Mouse (Mus musculus) limb, embryonic 14.5 days (tissue): ENCODE data around the gene Ear6. TPM values are rescaled to one million over a fixed set of nuclear protein-coding genes. Genes with fewer than 3 reads are reported as not detected.
"Not testable (repeated sequence)": the region's sequence is repeated elsewhere in the genome, so short reads cannot be mapped to it uniquely, and the experiment has no call there.

Experiments used
- ATAC-seq: fragments of 200-750 bp; cut with Nextera tagmentation; 2 replicates; pipeline ENCODE4 v1.8.0; 2017; ENCODE audit warnings: low read depth, moderate number of reproducible peaks, moderate TSS enrichment; ENCODE audit not compliant: low FRiP score
- DNase-seq: peaks from one replicate; pipeline ENCODE4 v3.0.0-alpha.2; 2015; ENCODE audit warnings: low spot score
- H3K27ac ChIP-seq: fragments of 300-500 bp; sonication (generic); replicated peaks from 2 replicates; pipeline ENCODE4 v1.5.1; 2014; ENCODE audit warnings: low read depth, mild to moderate bottlenecking, low read length, moderate library complexity, mixed read lengths
- H3K27me3 ChIP-seq: fragments of 300-500 bp; sonication (generic); 2 replicates; pipeline ENCODE4 v1.6.1; 2014; ENCODE audit warnings: low read length, mixed read lengths; ENCODE audit not compliant: control insufficient read depth, insufficient read depth
- H3K36me3 ChIP-seq: fragments of 300-500 bp; sonication (generic); 2 replicates; pipeline ENCODE4 v1.6.1; 2014; ENCODE audit warnings: mild to moderate bottlenecking, low read length, moderate library complexity, mixed read lengths; ENCODE audit not compliant: control insufficient read depth, insufficient read depth
- H3K4me1 ChIP-seq: fragments of 300-500 bp; sonication (generic); 2 replicates; pipeline ENCODE4 v1.6.1; 2014; ENCODE audit warnings: antibody characterized with exemption, low read length, mixed read lengths; ENCODE audit not compliant: control insufficient read depth, insufficient read depth
- H3K4me2 ChIP-seq: fragments of 300-500 bp; sonication (generic); replicated peaks from 2 replicates; pipeline ENCODE4 v1.6.1; 2014; ENCODE audit warnings: low read depth, mild to moderate bottlenecking, low read length, moderate library complexity; ENCODE audit not compliant: severe bottlenecking
- H3K4me3 ChIP-seq: fragments of 300-500 bp; sonication (generic); replicated peaks from 2 replicates; pipeline ENCODE4 v1.5.1; 2014; ENCODE audit warnings: low read length
- H3K9ac ChIP-seq: fragments of 300-500 bp; sonication (generic); 2 replicates; pipeline ENCODE4 v1.6.1; 2014; ENCODE audit warnings: mild to moderate bottlenecking, low read depth, low read length, moderate library complexity; ENCODE audit not compliant: severe bottlenecking
- H3K9me3 ChIP-seq: fragments of 300-500 bp; sonication (generic); 2 replicates; pipeline ENCODE4 v1.6.1; 2016; ENCODE audit warnings: low read length; ENCODE audit not compliant: control insufficient read depth
- POLR2A ChIP-seq: fragments of 200-500 bp; IDR thresholded peaks from 2 replicates; pipeline ENCODE4 v1.8.0; 2012; ENCODE audit warnings: inconsistent platforms, mild to moderate bottlenecking, moderate library complexity, borderline replicate concordance; ENCODE audit not compliant: insufficient read depth, insufficient read length; ENCODE audit errors: extremely low read depth
- WGBS: fragments of 180-500 bp; shearing (Covaris S2); extraction: QIAGEN DNeasy Blood & Tissue Kit; methylation state at CpG from one replicate; pipeline ENCODE4 v1.1.7; 2014; 5-methylcytosine and 5-hydroxymethylcytosine counted together
- polyA plus RNA-seq, 2 experiments: library from polyadenylated mRNA; depleted of rRNA in 1 of 2; stranded (reverse) in 1 of 2; unstranded in 1 of 2; fragments of >200 nt; fragmentation: Nextera tagmentation in 1 of 2; extraction: Ambion mirVana in 1 of 2; gene quantifications; 2 replicates each; pipeline versions ENCODE4 v1.2.1 to v1.2.3; 2012 to 2014

Gene Ear6
- polyA plus RNA-seq, 2 experiments = 0.31 TPM; not detected in 1

DNA sequence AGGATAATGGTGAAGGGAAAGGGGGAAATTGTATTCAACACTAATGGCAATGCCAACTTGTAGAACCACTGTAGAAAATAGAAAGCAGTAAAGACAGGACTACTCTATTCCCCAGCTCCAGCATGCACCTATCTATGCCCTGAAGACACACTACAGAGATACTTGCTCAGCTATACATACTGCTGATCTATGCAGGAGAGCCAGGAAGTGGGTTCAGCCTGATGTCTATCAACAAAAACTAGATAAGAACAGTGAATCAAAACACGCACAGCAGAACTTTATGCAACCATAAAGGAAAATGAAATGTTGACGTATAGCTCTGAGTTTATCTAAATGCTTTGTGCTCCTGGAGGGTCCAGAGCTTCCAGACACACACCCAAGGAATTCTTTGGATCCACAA lies 10.7 kb upstream of the Ear6 start:
- Histone ChIP-seq H3K9me3 (no peaks in the 10 kb centered on the region), H3K9ac (no peak overlapping the region), H3K4me2 (no peak overlapping the region), H3K27ac (no peak overlapping the region), H3K4me1 (no peaks in the 10 kb centered on the region), H3K27me3 (no peaks in the 10 kb centered on the region), H3K36me3 (no peaks in the 10 kb centered on the region), H3K4me3 (no peak overlapping the region)
- no peak for ATAC-seq
- WGBS = 91% methylated on average over 2 of the region's 2 CpGs
- TF ChIP-seq POLR2A = no peak
- no peak for DNase-seq

DNA sequence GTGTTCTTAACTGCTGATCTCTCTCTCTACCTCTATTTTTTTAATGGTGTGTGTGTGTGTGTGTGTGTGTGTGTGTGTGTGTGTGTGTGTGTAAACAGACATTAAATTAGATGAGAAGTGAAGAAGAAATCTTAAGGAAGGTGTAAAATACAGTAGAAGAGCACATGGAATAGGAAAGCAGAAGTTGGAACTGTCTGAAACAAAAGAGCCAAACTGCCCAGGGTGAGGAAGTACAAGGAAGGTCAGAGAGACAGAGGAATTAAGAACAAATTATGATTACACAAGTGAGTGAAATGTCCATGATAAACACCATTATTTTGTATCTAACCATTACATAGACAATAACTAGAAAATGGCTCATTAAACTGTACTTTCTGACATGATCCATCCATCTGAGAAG lies 9.6 kb upstream of the Ear6 start:
- TF ChIP-seq POLR2A = no peak
- no peak for ATAC-seq
- DNase-seq = no peak

DNA sequence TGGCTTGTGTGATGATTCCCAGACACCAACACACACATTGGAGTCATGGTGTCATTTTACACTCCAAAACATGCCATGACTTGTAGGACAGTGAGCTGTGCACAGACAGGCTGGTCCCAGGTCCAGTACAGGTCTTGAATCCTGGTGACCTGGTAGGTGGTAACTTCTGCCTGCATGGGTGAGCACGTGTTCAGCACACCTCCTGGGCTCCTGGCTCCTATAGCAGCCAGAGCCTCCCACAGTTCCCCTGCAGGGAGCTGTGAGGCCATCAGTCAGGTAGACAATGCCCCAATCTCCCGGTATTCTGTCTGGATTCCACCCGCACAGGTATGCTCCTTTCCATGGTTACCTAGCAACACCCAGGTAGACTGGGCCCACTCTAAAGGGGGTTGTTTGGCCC lies 6.9 kb upstream of the Ear6 start:
- no peaks in the 10 kb centered on the region for H3K9me3 ChIP-seq
- H3K9ac ChIP-seq = no peak overlapping the region
- ATAC-seq (no peak), DNase-seq (no peak)
- H3K36me3 ChIP-seq = no peaks in the 10 kb centered on the region
- TF ChIP-seq POLR2A = no peak
- H3K4me3 ChIP-seq = no peak overlapping the region
- H3K4me1 ChIP-seq = no peaks in the 10 kb centered on the region
- no peak overlapping the region for H3K27ac ChIP-seq
- H3K4me2 ChIP-seq = no peak overlapping the region
- WGBS = 54% methylated on average over 3 of the region's 3 CpGs
- H3K27me3 ChIP-seq = no peaks in the 10 kb centered on the region

More for the DNA sequence above, 9.6 kb upstream of the Ear6 start:
- Histone ChIP-seq H3K9ac (no peak overlapping the region), H3K27ac (no peak overlapping the region), H3K27me3 (no peaks in the 10 kb centered on the region), H3K4me1 (no peaks in the 10 kb centered on the region), H3K4me2 (no peak overlapping the region), H3K4me3 (no peak overlapping the region), H3K36me3 (no peaks in the 10 kb centered on the region), H3K9me3 (no peaks in the 10 kb centered on the region)

DNA sequence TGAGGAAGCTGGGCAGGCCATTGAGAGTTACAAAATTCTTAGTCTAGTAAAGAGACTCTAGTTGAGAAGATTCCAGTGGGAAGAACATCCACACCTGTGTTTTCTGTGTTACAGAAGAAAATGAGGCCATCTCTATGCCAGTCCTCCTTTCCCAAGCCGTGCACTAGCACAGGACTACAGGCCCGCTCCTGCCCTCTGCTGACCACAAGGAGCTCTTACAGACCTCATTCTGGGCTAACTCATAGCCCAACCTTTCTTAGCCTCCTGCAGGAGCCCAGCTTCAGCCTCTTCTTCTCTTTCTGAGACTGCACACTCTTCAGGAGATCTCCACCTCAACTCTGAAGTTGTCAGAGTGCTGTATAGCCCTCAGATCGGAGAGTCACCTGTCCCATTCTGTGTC lies 2.5 kb upstream of the Ear6 start:
- not testable (repeated sequence) for ATAC-seq

DNA sequence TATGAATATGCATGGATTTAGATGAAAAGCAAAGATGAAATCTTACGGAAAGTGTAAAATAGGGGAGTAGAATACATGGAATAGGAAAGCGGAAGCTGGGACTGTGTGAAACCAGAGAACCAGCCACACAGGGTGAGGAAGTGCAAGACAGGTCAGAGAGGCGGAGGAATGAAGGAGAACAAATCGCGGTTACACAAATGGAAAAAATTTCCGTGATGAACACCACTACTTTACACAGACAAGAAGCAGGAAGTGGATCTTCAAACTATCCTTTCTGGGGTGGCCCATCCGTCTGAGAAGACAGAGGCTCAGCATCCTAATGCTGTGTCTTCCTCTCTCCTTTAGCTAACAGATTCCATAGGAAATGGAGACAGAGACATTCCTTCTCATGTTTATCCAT lies 1.8 kb downstream of the Ear6 start:
- H3K9me3 ChIP-seq, H3K4me1 ChIP-seq, ATAC-seq, H3K4me3 ChIP-seq, H3K9ac ChIP-seq, DNase-seq, H3K36me3 ChIP-seq, H3K4me2 ChIP-seq, H3K27ac ChIP-seq, H3K27me3 ChIP-seq: not testable (repeated sequence)
- 83% methylated on average over 7 of the region's 7 CpGs for WGBS

More for the DNA sequence above, 2.5 kb upstream of the Ear6 start:
- not testable (repeated sequence) for H3K4me3 ChIP-seq, H3K36me3 ChIP-seq, H3K27ac ChIP-seq, DNase-seq, H3K4me1 ChIP-seq, H3K27me3 ChIP-seq, H3K4me2 ChIP-seq, H3K9me3 ChIP-seq, H3K9ac ChIP-seq
- WGBS = 57% methylated on average over 3 of the region's 3 CpGs

DNA sequence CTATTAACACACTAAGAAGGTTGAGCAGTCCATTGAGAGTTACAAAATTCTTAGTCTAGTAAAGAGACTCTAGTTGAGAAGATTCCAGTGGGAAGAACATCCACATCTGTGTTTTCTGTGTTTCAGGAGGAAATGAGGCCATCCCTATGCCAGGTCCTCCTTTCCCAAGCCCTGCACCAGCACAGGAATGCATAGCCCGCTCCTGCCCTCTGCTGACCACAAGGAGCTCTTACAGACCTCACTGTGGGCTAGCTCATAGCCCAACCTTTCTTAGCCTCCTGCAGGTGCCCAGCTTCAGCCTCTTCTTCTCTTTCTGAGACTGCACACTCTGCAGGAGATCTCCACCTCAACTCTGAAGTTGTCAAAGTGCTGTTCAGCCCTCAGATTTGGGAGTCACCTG lies 10.1 kb downstream of the Ear6 start:
- ATAC-seq, H3K4me2 ChIP-seq, H3K27me3 ChIP-seq, H3K27ac ChIP-seq, H3K9ac ChIP-seq, H3K9me3 ChIP-seq, H3K4me3 ChIP-seq, H3K36me3 ChIP-seq, DNase-seq, H3K4me1 ChIP-seq: not testable (repeated sequence)
- WGBS = 0% methylated on average over 1 of the region's 1 CpGs
